Mouse (Mus musculus) heart, postnatal 25 days (tissue): ENCODE data around the gene Tpte. TPM values are rescaled to one million over a fixed set of nuclear protein-coding genes. Genes with fewer than 3 reads are reported as not detected.

Experiments used
- DNase-seq: peaks from one replicate; pipeline ENCODE4 v3.0.0; 2022; ENCODE audit warnings: low spot score
- intact Hi-C: fragments of 180-260 bp; cut with DNase I; formaldehyde crosslinking; loops from one replicate; pipeline ENCODE4 v1.15.1; 2025
- total RNA-seq, 2 experiments: library from RNA; stranded (reverse); gene quantifications; 2 replicates each; pipeline ENCODE4 v1.2.3; 2021

Gene Tpte
- total RNA-seq, 2 experiments from 2014 or later: not detected

DNA sequence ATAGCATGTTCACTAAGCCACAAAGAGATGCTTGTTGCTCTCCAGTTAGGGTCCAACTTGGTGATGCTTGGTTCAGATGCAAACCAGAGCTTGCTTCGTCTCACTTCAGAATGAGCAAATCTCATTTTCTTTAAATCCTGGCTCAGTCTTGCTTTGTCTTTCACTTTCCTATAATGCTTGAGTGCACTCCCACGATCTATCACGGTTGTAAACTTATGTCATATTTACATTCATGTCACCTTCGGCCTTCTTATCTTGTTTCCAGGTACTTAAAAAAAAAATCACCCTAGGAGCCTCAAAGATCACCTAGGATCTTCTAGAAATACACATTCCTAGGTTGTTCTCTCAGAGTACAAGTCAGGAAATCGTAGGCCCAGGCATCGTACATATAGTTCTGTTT, 76.6 kb downstream of the Tpte start:
- no peak for DNase-seq
- intact Hi-C loops: no loop called here

GRCm38 (mm10) chr8:22376311-22376710, 93.1 kb downstream of the Tpte start:
- DNase-seq: no peak
- intact Hi-C loops: no loop called here

DNA sequence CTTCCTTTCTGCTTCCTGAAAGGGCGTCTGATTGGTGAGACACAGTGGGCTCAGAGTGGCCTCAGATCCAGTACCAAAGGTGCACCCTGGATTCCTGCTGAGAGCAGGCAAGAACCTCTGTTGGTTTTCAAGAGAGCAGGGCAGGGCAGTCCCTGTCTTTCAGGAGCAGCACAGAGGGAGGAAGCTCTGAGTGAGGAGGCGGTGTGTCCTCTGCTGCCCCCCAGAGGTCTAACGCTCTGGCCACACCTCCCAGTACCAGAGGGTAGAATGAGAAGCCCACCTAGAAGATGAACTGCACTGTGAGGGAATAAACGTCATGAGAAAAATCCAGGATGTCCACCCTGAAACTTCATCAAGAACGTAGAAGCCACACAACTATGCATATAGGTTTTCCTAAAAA, 93.7 kb downstream of the Tpte start:
- intact Hi-C loops: loop anchor here (1.0 kb wide), 1 partner anchor 185 kb away; the partner anchor contains the start of gene Vps36
- peak; percentile 14 for DNase-seq

- intact Hi-C loops: loop anchor here (10.0 kb wide), 1 partner anchor 386 kb away; no protein-coding TSS in a partner anchor
- no peak for DNase-seq
Observed at GRCm38 (mm10) chr8:22380934-22381333, 97.7 kb downstream of the Tpte start.

DNA sequence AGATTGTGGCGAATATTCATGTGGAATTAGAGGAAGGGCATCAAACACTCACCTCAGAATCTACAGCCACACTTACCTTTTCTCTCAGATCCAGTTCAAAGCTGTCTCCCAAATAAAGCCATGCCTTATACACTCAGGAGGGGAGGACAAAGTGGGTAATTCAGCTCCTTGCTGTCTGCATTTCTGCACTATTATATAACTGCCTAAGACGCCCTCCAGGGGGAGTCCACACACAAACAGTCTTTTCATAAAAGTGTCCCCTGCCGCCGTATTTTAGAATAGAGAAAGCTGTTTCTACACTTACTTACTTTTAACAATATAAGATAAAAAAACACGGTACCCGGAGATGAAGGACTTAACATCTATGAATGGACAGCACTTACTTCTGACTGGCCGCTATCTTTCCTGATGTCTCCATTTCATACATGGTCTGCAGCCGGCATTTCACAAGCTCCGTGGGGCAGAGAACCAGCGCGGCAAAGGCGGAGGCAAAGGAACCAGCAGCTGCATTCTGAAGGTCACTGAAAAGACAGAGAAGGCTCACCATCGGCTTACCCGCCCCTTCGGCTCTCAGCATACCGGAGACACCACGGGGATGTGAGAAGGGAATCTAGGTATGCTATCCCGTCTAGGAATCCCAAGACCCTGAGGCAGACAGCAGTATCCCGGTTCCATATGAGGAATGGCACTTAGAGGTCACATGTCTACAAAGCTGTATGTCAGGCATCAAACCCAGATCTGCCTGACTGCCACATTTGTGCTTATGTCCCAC, 99.8 kb downstream of the Tpte start:
- no peak for DNase-seq

GRCm38 (mm10) chr8:22385158-22385557, 101.9 kb downstream of the Tpte start:
- intact Hi-C loops: loop anchor here (10.0 kb wide), 1 partner anchor 390 kb away; no protein-coding TSS in a partner anchor
- DNase-seq: no peak

More for the DNA sequence above, 99.8 kb downstream of the Tpte start:
- intact Hi-C loops: loop anchor here (10.0 kb wide), 1 partner anchor 388 kb away; no protein-coding TSS in a partner anchor

- DNase-seq: no peak
- intact Hi-C loops: loop anchor here (10.0 kb wide), 1 partner anchor 395 kb away; no protein-coding TSS in a partner anchor
Observed at GRCm38 (mm10) chr8:22389874-22390273, 106.6 kb downstream of the Tpte start.

DNA sequence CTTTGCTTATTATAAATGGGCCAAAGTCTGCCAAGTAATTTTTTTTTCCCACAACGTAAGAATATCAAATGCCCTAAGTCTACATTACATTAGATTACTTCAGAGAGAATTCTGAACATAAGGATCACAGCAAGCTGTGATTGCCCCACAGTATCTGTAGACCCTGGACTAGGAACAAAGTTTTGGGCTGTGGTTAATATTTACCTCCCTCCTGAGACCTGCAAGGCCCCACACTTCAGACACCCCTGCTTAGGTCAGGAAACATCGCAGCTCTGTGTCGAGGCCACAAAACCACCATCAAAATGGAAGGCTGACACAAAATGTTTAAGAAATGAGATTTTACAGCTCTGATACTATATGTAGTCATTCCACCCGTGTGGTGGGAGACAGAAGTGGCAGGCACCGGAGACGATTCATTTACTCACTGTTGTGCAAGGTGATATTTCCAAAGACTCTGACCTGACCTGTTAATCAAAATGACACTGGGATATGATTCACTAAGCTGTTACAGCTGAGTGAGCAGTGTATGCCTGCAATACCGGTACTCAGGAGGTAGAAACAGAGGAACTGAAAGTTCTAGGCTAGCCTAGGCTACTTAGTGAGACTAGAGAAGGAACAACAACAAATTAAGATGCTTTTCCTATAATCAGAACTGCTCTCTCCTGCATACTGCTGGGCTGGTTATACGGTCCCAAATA, 107.7 kb downstream of the Tpte start:
- intact Hi-C loops: no loop called here
- no peak for DNase-seq

GRCm38 (mm10) chr8:22394471-22394870, 111.2 kb downstream of the Tpte start:
- intact Hi-C loops: no loop called here

GRCm38 (mm10) chr8:22395256-22395655, 112.0 kb downstream of the Tpte start:
- intact Hi-C loops: loop anchor here (5.0 kb wide), 1 partner anchor 208 kb away; the partner anchor contains the start of gene Ckap2
- DNase-seq: no peak

More at GRCm38 (mm10) chr8:22394471-22394870, 111.2 kb downstream of the Tpte start:
- DNase-seq: no peak

DNA sequence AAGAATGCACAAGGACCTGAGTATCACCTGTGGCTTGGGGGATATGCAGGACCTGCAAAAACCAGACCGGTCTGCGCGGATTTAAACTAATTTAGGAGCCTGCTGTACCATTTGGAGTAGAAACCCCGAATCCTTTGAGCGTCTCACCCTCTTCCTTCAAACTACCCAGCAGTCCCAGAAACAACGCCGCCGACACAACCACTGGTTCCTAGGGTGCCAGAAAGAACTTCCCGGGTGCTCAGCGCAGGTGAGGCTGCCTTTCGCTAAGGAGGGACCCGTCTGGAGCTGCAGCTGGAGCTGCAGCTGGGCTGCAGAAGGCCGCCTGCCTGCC, 114.5 kb downstream of the Tpte start:
- intact Hi-C loops: loop anchor here (5.0 kb wide), 1 partner anchor 210 kb away; the partner anchor contains the start of gene Ckap2
- no peak for DNase-seq

DNA sequence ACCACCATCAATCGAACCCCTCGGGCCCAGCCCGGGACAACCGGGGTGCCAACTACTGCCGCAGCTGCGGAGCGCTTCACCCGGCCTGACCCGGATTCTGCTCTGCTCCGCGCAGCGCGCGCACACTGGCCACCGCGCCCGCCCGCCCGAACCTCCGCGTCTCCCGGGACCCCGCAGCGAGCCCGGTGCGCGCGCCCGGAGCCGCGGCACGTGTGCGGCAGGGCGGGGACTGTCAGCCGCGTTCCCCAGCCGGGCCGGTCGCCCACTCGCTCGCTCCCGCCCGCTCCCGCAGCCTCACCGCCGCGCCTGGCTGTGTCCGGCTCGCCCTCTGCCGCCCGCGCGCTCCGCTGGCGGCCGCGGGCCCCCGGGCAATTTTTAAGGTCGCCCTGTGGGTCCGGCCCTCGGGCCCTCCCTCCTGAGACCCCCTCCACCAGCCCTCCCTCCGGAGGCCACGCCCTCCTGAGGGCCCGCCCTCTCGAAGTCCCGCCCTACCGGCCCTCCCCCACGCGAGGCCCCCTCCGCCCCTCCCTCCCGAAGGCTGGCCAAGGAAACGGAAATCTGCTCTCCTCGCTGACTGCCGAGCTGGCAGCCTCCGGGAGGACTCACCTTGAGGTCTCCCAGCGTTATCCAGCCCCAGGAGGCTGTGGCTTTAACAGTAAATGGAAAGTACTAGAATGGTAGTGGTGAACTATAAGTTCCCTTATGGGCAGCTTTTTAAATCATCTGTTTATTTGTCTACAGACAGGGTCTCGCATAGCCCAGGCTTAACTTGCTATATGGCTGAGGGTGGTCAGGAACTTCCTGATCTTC, 115.1 kb downstream of the Tpte start, which contains the start of gene Slc25a15:
TSS of gene Slc25a15 (minus strand) at position 456 of the 810 bp plus-strand sequence.
- peak; percentile 81 for DNase-seq
- intact Hi-C loops: loop anchor here (5.0 kb wide), 1 partner anchor 211 kb away; the partner anchor contains the start of gene Ckap2

DNA sequence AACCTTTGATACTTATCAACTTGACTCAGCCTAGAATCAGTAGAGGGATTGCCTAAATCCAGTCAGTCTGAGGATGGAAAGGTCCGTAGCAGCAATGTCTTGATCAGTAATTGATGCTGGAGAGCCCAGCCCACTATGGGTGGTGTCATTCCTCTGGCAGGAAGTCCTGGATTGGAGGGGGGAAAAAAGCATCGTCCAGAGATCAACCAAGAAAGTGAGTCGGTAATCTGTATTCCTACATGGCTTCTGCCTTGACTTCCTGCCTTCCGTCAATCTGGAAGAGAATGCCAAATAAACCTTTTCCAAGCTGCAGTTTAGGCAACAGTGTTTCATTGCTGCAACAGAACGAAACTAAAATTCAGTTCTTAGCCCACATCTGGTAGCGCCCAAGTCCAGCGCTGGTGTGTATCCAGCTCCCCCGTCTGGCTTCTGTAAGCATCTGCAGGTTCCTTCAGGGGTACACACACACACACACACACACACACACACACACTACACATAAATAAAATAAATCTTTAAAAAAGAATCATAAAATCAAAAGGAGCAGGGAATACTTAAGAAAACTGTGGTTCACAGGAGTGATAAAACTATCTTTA, 116.1 kb downstream of the Tpte start:
- no peak for DNase-seq
- intact Hi-C loops: loop anchor here (5.0 kb wide), 1 partner anchor 212 kb away; the partner anchor contains the start of gene Ckap2

DNA sequence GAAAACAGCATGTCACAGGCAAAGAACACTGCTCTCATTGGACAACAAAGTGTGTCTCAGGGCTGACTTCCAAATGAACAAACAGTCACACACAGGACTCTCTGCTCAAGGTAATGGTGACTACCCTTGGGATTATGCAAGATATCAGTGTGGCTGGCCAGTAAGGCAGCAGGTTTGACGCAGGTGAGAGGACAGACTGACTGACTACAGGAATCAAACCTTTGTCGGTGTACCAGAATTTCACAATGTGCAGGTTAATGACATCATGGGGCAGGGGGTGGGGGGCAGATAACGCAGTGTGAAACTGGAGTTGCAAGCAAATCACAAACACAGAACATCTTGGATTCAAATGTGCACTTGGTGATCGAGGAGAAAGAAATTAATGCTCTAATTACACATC, 117.4 kb downstream of the Tpte start:
- intact Hi-C loops: no loop called here
- DNase-seq: no peak

DNA sequence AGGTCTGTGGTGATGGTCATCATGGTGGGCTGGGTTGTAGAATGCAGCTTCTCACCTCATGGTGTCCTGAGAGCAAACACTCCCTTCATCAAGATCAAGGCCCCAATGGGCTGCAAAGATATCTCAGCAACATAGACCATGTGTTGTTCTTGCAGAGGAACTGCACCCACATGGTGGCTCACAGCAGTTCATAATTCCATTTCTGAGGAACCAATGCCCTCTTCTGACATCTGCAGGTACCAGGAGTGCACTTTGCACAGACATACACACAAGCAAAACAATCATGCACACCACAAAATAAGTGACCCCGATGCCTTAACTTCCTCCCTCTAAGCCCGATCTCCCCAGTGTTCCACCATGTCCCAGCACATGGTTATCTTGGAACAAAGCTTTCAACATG, 120.0 kb downstream of the Tpte start:
- no peak for DNase-seq
- intact Hi-C loops: no loop called here

GRCm38 (mm10) chr8:22405733-22406132, 122.5 kb downstream of the Tpte start:
- intact Hi-C loops: no loop called here
- DNase-seq: no peak

DNA sequence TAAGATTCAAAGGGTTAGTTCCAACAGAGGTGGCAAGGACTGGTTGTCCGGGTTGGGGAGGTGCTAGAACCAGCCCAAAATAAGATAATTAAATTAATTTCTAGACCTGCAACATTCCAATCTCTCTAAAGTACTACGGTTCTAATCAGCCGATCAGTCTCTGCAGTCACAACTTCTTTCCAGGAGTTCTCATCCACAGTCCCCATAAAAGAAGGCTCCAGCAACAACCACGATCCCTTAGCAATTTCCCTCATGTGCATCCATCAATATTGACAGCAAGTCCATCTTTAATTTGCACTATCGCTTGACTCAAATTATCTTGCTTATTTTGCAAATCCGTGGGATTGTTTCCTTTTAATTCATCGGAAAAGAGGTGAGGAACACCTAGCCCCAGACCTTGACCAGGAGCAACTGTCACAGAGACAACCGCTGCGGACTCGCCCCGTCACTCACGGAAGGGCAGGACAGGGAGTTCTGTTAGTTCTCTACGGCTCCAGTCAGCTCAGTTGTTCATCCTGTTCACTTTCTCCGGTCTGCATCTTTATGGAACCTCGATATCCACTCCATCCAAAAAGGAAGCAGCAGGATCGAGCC, 127.5 kb downstream of the Tpte start:
- intact Hi-C loops: no loop called here
- DNase-seq: no peak

DNA sequence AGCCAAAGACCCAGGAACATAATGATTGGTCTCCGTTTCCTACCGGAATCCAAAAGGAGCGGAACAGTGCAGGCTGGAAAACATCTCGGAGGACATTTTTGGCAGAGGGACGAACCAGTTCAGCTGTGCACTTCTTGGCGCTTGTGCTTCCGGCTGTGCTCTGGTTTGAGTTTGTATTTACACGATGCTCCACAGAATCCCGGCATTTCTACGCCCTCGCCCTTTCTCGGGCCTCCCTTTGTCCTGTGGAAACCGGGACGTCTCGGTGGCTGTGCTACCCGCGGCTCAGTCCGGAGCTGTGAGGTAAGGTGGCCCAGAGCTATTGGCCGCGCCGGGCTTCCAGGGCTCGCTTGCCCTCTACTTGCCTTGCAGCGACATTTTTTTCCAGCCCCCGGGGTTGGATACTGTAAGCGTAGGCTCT, 128.1 kb downstream of the Tpte start, which contains the start of gene Mrps31:
TSS of gene Mrps31 (plus strand) at position 80 of the 421 bp plus-strand sequence.
- intact Hi-C loops: no loop called here
- DNase-seq: peak; percentile 62

DNA sequence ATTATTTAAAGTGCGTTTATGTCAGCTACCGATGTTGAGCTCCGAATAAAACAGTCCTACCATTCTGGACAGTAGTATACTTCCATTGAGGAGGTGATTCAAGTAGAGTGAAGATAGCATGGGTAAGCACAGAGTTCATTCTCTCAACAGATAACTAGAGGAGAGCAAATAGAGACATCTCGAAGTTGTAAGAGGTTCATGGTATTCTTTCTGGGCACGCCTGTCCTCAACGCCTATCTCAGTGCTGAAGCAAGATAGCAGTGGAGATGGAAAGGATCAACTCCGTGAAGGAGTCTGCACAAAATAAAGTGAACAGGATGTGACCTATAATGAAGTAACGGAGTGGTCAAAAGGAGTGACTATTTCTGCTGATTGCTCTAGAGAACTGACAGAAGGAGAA, 128.7 kb downstream of the Tpte start:
- DNase-seq: no peak
- intact Hi-C loops: no loop called here
